Mouse (Mus musculus): ENCODE measurements at regions not wholly inside any gene's neighbourhood (a gene's known extent, or its start where the extent isn't known, plus 50 kb on each side); places are given as distances from the start of the nearest gene placed in this dataset.
A peak's percentile ranks its signal among the peaks of the same experiment; 100 is the strongest.

GRCm38 (mm10) chr15:61229579-61229978 lies 306.8 kb upstream of the A1bg start:
- DNase-seq (ENCODE audit: low spot score) (peak; percentile 31), ATAC-seq (ENCODE audit: insufficient read depth, low read depth) (no peak)
- no peaks in the 10 kb centered on the region for H3K9me3 ChIP-seq (replicated peaks; ENCODE audit: control insufficient read depth, low read length)
- no peak overlapping the region for H3K27ac ChIP-seq (ENCODE audit: low read depth)
- no peaks in the 10 kb centered on the region for H3K4me1 ChIP-seq (ENCODE audit: control insufficient read depth, insufficient read depth)
- no peak for TF ChIP-seq CTCF (IDR thresholded peaks at IDR 0.05; ENCODE audit: low read depth)
- TF ChIP-seq EP300 (IDR thresholded peaks at IDR 0.05; ENCODE audit: low read depth) = no peak
- no peaks in the 10 kb centered on the region for H3K27me3 ChIP-seq (ENCODE audit: control insufficient read depth, insufficient read depth, low read length)
- no peak overlapping the region for H3K4me3 ChIP-seq (ENCODE audit: low read depth, low read length)
- H3K4me2 ChIP-seq (ENCODE audit: low read depth, low read length) = no peak overlapping the region
- no peak overlapping the region for H3K9ac ChIP-seq (replicated peaks; ENCODE audit: low read depth, low read length)
- WGBS = 31% methylated on average over 3 of the region's 3 CpGs
- H3K36me3 ChIP-seq (replicated peaks; ENCODE audit: control insufficient read depth, insufficient read depth, low read length) = no peaks in the 10 kb centered on the region

- H3K27ac ChIP-seq (ENCODE audit: low read depth) = no peak overlapping the region
- no peak overlapping the region for H3K9ac ChIP-seq (replicated peaks; ENCODE audit: low read depth, low read length)
- DNase-seq (ENCODE audit: low spot score) (no peak), ATAC-seq (ENCODE audit: insufficient read depth, low read depth) (no peak)
- H3K4me2 ChIP-seq (ENCODE audit: low read depth, low read length) = no peak overlapping the region
- no peaks in the 10 kb centered on the region for H3K4me1 ChIP-seq (ENCODE audit: control insufficient read depth, insufficient read depth)
- no peaks in the 10 kb centered on the region for H3K36me3 ChIP-seq (replicated peaks; ENCODE audit: control insufficient read depth, insufficient read depth, low read length)
- TF ChIP-seq EP300 (IDR thresholded peaks at IDR 0.05; ENCODE audit: low read depth) = no peak
- no peak for TF ChIP-seq CTCF (IDR thresholded peaks at IDR 0.05; ENCODE audit: low read depth)
- no peaks in the 10 kb centered on the region for H3K27me3 ChIP-seq (ENCODE audit: control insufficient read depth, insufficient read depth, low read length)
- H3K9me3 ChIP-seq (replicated peaks; ENCODE audit: control insufficient read depth, low read length) = no peaks in the 10 kb centered on the region
- no peak overlapping the region for H3K4me3 ChIP-seq (ENCODE audit: low read depth, low read length)
- 40% methylated on average over 1 of the region's 1 CpGs for WGBS
Measured at GRCm38 (mm10) chr15:61222923-61223322, 300.1 kb upstream of the A1bg start.

- no peak overlapping the region for H3K27ac ChIP-seq (ENCODE audit: low read depth)
- no peak overlapping the region for H3K4me3 ChIP-seq (ENCODE audit: low read depth, low read length)
- no peak overlapping the region for H3K9ac ChIP-seq (replicated peaks; ENCODE audit: low read depth, low read length)
- DNase-seq (ENCODE audit: low spot score) (no peak), ATAC-seq (ENCODE audit: insufficient read depth, low read depth) (no peak)
- H3K36me3 ChIP-seq (replicated peaks; ENCODE audit: control insufficient read depth, insufficient read depth, low read length) = no peaks in the 10 kb centered on the region
- H3K4me1 ChIP-seq (ENCODE audit: control insufficient read depth, insufficient read depth) = no peaks in the 10 kb centered on the region
- no peaks in the 10 kb centered on the region for H3K9me3 ChIP-seq (replicated peaks; ENCODE audit: control insufficient read depth, low read length)
- TF ChIP-seq EP300 (IDR thresholded peaks at IDR 0.05; ENCODE audit: low read depth) (no peak), CTCF (IDR thresholded peaks at IDR 0.05; ENCODE audit: low read depth) (no peak)
- no peaks in the 10 kb centered on the region for H3K27me3 ChIP-seq (ENCODE audit: control insufficient read depth, insufficient read depth, low read length)
- H3K4me2 ChIP-seq (ENCODE audit: low read depth, low read length) = no peak overlapping the region
Measured at GRCm38 (mm10) chr15:61210161-61210560, 287.3 kb upstream of the A1bg start.

GRCm38 (mm10) chr15:61189981-61190380 lies 267.2 kb upstream of the A1bg start:
- H3K36me3 ChIP-seq (replicated peaks; ENCODE audit: control insufficient read depth, insufficient read depth, low read length) = no peaks in the 10 kb centered on the region
- WGBS = 71% methylated on average over 1 of the region's 1 CpGs
- no peaks in the 10 kb centered on the region for H3K4me1 ChIP-seq (ENCODE audit: control insufficient read depth, insufficient read depth)
- no peak overlapping the region for H3K27ac ChIP-seq (ENCODE audit: low read depth)
- DNase-seq (ENCODE audit: low spot score) (no peak), ATAC-seq (ENCODE audit: insufficient read depth, low read depth) (no peak)
- TF ChIP-seq EP300 (IDR thresholded peaks at IDR 0.05; ENCODE audit: low read depth) (no peak), CTCF (IDR thresholded peaks at IDR 0.05; ENCODE audit: low read depth) (no peak)
- H3K4me3 ChIP-seq (ENCODE audit: low read depth, low read length) = no peak overlapping the region
- no peaks in the 10 kb centered on the region for H3K27me3 ChIP-seq (ENCODE audit: control insufficient read depth, insufficient read depth, low read length)
- H3K9ac ChIP-seq (replicated peaks; ENCODE audit: low read depth, low read length) = no peak overlapping the region
- no peaks in the 10 kb centered on the region for H3K9me3 ChIP-seq (replicated peaks; ENCODE audit: control insufficient read depth, low read length)
- no peak overlapping the region for H3K4me2 ChIP-seq (ENCODE audit: low read depth, low read length)

GRCm38 (mm10) chr15:61189481-61189880 lies 266.7 kb upstream of the A1bg start:
- no peak overlapping the region for H3K9ac ChIP-seq (replicated peaks; ENCODE audit: low read depth, low read length)
- H3K27ac ChIP-seq (ENCODE audit: low read depth) = no peak overlapping the region
- no peaks in the 10 kb centered on the region for H3K27me3 ChIP-seq (ENCODE audit: control insufficient read depth, insufficient read depth, low read length)
- ATAC-seq (ENCODE audit: insufficient read depth, low read depth) = no peak
- H3K4me2 ChIP-seq (ENCODE audit: low read depth, low read length) = no peak overlapping the region
- no peaks in the 10 kb centered on the region for H3K36me3 ChIP-seq (replicated peaks; ENCODE audit: control insufficient read depth, insufficient read depth, low read length)
- H3K4me3 ChIP-seq (ENCODE audit: low read depth, low read length) = no peak overlapping the region
- no peak for DNase-seq (ENCODE audit: low spot score)
- no peaks in the 10 kb centered on the region for H3K9me3 ChIP-seq (replicated peaks; ENCODE audit: control insufficient read depth, low read length)
- WGBS = 43% methylated on average over 8 of the region's 8 CpGs
- H3K4me1 ChIP-seq (ENCODE audit: control insufficient read depth, insufficient read depth) = no peaks in the 10 kb centered on the region
- TF ChIP-seq CTCF (IDR thresholded peaks at IDR 0.05; ENCODE audit: low read depth) (no peak), EP300 (IDR thresholded peaks at IDR 0.05; ENCODE audit: low read depth) (no peak)

GRCm38 (mm10) chr15:61184597-61184963 lies 261.8 kb upstream of the A1bg start:
- Histone ChIP-seq H3K9ac (replicated peaks; ENCODE audit: low read depth, low read length) (no peak overlapping the region), H3K9me3 (replicated peaks; ENCODE audit: control insufficient read depth, low read length) (no peaks in the 10 kb centered on the region), H3K27me3 (ENCODE audit: control insufficient read depth, insufficient read depth, low read length) (no peaks in the 10 kb centered on the region), H3K4me1 (ENCODE audit: control insufficient read depth, insufficient read depth) (no peaks in the 10 kb centered on the region), H3K4me2 (ENCODE audit: low read depth, low read length) (no peak overlapping the region), H3K27ac (ENCODE audit: low read depth) (no peak overlapping the region), H3K4me3 (ENCODE audit: low read depth, low read length) (no peak overlapping the region), H3K36me3 (replicated peaks; ENCODE audit: control insufficient read depth, insufficient read depth, low read length) (no peaks in the 10 kb centered on the region)
- ATAC-seq (ENCODE audit: insufficient read depth, low read depth) = no peak
- no peak for DNase-seq (ENCODE audit: low spot score)
- no peak for TF ChIP-seq EP300 (IDR thresholded peaks at IDR 0.05; ENCODE audit: low read depth)
- no peak for TF ChIP-seq CTCF (IDR thresholded peaks at IDR 0.05; ENCODE audit: low read depth)
- WGBS = 62% methylated on average over 2 of the region's 2 CpGs

Measured in heart, postnatal 0 days (tissue).